Mouse (Mus musculus) gastrocnemius, adult 8-10 months (tissue): ENCODE results near the gene Ddah1. TPM values are rescaled to one million over a fixed set of nuclear protein-coding genes. Genes with fewer than 3 reads are reported as not detected.
"Not testable (repeated sequence)": the region's sequence is repeated elsewhere in the genome, so short reads cannot be mapped to it uniquely, and the experiment has no call there.

Experiments used
- DNase-seq, 2 experiments: peaks; one replicate each; pipeline ENCODE4 v3.0.0; 2022; ENCODE audit warnings: low spot score in 2 of 2
- total RNA-seq, 4 experiments: library from RNA; stranded (reverse); gene quantifications; 2 replicates each; pipeline ENCODE4 v1.2.4; 2022

The Ddah1 gene
- total RNA-seq, 4 experiments from 2014 or later = 1.7 to 3.0 (median 2.2) TPM

GRCm38 (mm10) chr3:145904850-145905776, 146.6 kb downstream of the Ddah1 start:
- peak; percentile 10 to 41 for DNase-seq

GRCm38 (mm10) chr3:145906582-145906981, 148.1 kb downstream of the Ddah1 start:
- no peak for DNase-seq

GRCm38 (mm10) chr3:145912512-145912911, 154.0 kb downstream of the Ddah1 start:
- DNase-seq = no peak

- no peak for DNase-seq
These were observed 154.8 kb downstream of the Ddah1 start for GRCm38 (mm10) chr3:145913263-145913662.

- not testable (repeated sequence) for DNase-seq
These were observed 155.5 kb downstream of the Ddah1 start for GRCm38 (mm10) chr3:145913942-145914341.

GRCm38 (mm10) chr3:145916374-145916773, 157.9 kb downstream of the Ddah1 start:
- no peak for DNase-seq

- DNase-seq = no peak
These were observed 158.4 kb downstream of the Ddah1 start for GRCm38 (mm10) chr3:145916826-145917225.

GRCm38 (mm10) chr3:145922019-145922854, 163.8 kb downstream of the Ddah1 start, which contains the start of gene Bcl10:
Gene Bcl10 (plus strand): TSS chr3:145922804.
- no peak for DNase-seq

- no peak for DNase-seq
These were observed 164.5 kb downstream of the Ddah1 start for GRCm38 (mm10) chr3:145922971-145923370.

GRCm38 (mm10) chr3:145923874-145924577, 165.6 kb downstream of the Ddah1 start:
- DNase-seq = peak; percentile 99 to 100

- peak; percentile 8 to 20 for DNase-seq
These were observed 166.3 kb downstream of the Ddah1 start for GRCm38 (mm10) chr3:145924649-145925337.

- no peak for DNase-seq
These were observed 167.0 kb downstream of the Ddah1 start for GRCm38 (mm10) chr3:145925506-145925905.

GRCm38 (mm10) chr3:145929525-145930400, 171.3 kb downstream of the Ddah1 start:
- no peak for DNase-seq

- no peak for DNase-seq
These were observed 175.4 kb downstream of the Ddah1 start for GRCm38 (mm10) chr3:145933845-145934244.

GRCm38 (mm10) chr3:145937505-145938404, 179.3 kb downstream of the Ddah1 start, which contains the start of gene 2410004B18Rik:
Gene 2410004B18Rik (plus strand): TSS chr3:145938014.
- DNase-seq = peak; percentile 79 to 83

- no peak for DNase-seq
These were observed 180.2 kb downstream of the Ddah1 start for GRCm38 (mm10) chr3:145938405-145939349.

- no peak for DNase-seq
These were observed 180.9 kb downstream of the Ddah1 start for GRCm38 (mm10) chr3:145939402-145939801.
